Mouse (Mus musculus) gastrocnemius, adult 8-10 months (tissue): ENCODE data around the gene Grasp. TPM values are rescaled to one million over a fixed set of nuclear protein-coding genes. Genes with fewer than 3 reads are reported as not detected.

ENCODE experiments used
- DNase-seq, 2 experiments: peaks; one replicate each; pipeline ENCODE4 v3.0.0; 2022; ENCODE audit warnings: low spot score in 2 of 2
- microRNA-seq: library from miRNA; unstranded; fragments of <30 nt; microRNA quantifications from one replicate; pipeline ENCODE4 v1.2.0, GENCODE M21; 2022
- total RNA-seq, 4 experiments: library from RNA; stranded (reverse); gene quantifications; 2 replicates each; pipeline ENCODE4 v1.2.4; 2022

The Grasp gene
- total RNA-seq, 4 experiments from 2014 or later: 3.0 to 5.4 (median 4.4) TPM

GRCm38 (mm10) chr15:101271513-101271912 is 47.5 kb downstream of the Grasp start:
- no peak for DNase-seq

- DNase-seq: no peak
Observed at GRCm38 (mm10) chr15:101274380-101274779, 50.4 kb downstream of the Grasp start.

DNA sequence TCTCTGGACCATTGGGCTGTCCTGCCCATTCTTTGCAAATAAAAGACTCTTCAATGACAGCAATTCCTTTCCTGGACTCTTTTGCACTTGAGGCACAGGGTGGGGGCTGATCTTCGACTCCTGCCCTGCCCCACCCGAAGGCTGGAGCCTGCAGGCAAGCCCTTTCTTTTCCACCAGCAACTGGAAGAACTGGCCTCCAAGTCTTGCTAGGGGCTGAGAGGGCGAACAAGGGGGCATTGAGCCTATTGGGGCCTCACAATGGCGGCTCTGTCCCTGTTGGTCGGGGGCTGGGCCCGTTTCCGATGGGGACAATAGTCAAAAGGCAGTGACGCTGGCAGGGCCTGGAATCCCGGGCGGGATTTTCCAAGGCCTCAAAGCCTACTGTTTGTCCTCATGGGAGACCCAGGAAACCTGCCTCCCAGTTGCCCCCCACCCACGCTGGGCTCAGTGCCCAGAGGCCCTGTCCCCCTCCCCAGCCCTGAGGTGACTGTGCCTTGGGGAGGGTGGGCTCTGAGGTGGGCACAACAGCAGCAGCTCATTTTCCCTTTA is 53.4 kb downstream of the Grasp start:
- DNase-seq: no peak

- peak; percentile 43 to 68 for DNase-seq
Observed at GRCm38 (mm10) chr15:101278589-101278988, 54.6 kb downstream of the Grasp start.

DNA sequence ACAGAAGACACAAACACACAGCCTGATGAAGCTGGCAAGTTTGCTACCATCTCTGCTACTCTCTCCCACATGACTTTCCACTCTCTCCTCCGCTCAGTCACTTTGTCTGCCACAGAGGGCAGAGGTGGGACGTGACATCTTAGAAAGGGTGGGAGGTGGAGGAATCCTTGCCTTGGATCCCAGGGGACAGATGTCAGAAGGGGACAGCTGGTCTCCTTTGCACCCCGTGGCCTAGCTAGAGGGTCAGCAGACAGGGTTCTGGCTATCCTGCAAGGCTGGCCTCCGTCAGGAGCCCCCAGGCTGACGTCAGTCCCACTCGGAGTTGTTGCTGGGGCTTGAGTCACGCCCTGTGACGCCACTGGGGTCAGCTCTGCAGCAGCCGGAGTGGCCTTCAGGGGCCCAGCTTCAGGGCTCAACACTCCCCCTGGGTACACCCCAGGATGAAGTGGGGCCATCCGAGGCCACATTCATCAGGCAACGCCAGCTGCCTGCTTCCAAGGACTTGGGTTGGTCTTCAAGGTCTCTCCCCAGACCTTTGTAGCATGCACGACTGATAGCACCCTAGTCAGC is 55.5 kb downstream of the Grasp start:
- DNase-seq: no peak

Small RNAs within 50 kb of the gene (microRNA-seq; reads per million reads assigned to microRNA genes)
- 2.5 reads per million for gene Mir6962

Other genes starting within 250 kb of the Grasp start
- gene Gm47841, start 176.8 kb upstream of the Grasp start, total RNA-seq: not detected
- gene Fignl2, start 145.6 kb upstream of the Grasp start, total RNA-seq: under 1 TPM; 0.31 to 0.73 (median 0.59) TPM
- gene Ankrd33, start 108.4 kb upstream of the Grasp start, total RNA-seq: not detected
- gene Acvrl1, start 95.7 kb upstream of the Grasp start, total RNA-seq: 1 to 10 TPM; 6.6 to 9.5 (median 7.6) TPM
- 10 to 100 TPM; 33.0 to 44.0 (median 39.4) TPM for gene Acvr1b, start 50.1 kb upstream of the Grasp start, total RNA-seq
- 100 to 1,000 TPM; 114 to 232 (median 117) TPM for gene Nr4a1, start 30.1 kb downstream of the Grasp start, total RNA-seq
- 10 to 100 TPM; 28.6 to 35.4 (median 31.8) TPM for gene Atg101, start 60.1 kb downstream of the Grasp start, total RNA-seq
- not detected for gene 6030408B16Rik, start 69.0 kb downstream of the Grasp start, total RNA-seq
- gene Krt80, start 146.0 kb downstream of the Grasp start, total RNA-seq: 1 to 10 TPM; 1.1 to 3.4 (median 2.5) TPM
- gene Krt7, start 186.9 kb downstream of the Grasp start, total RNA-seq: not detected
- not detected for gene Krt87, start 214.6 kb downstream of the Grasp start, total RNA-seq
- gene Krt88, start 223.6 kb downstream of the Grasp start, total RNA-seq: not detected
- gene Krt81, start 239.6 kb downstream of the Grasp start, total RNA-seq: not detected
- not detected for gene Krt86, start 249.3 kb downstream of the Grasp start, total RNA-seq